Mouse (Mus musculus) erythroblast, embryonic 14.5 days (primary cell): Measurements from ENCODE around the gene Smox.

Source experiments
- GATA1 ChIP-seq: IDR thresholded peaks from 2 replicates; pipeline ENCODE4 v1.6.1; 2012; ENCODE audit warnings: low read length, inconsistent platforms, mixed read lengths
- TAL1 ChIP-seq: IDR thresholded peaks from 3 replicates; pipeline ENCODE4 v1.6.1; 2012; ENCODE audit warnings: low read length, inconsistent platforms, mixed read lengths

DNA sequence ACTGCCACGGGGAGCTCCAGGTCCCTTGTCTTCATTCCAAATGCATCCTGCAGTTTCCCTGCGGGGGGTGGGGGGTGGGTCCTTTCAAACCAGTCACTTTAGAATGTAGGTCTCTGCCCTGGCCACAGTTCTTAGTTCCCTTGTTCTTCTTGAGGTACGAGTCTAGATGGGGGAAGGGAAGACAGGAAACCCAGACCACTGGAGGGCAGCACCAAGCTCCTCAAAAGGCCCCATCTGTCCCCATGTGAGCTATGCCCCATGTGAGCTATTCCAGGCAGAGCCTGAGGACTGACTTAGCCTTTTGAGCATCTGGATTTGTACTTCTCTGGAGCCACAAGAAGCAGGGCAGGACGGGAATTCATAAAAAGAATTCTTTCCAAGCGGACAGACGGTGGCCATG is 51.2 kb downstream of the Smox start:
- TF ChIP-seq GATA1 (no peak), TAL1 (no peak)
